Mouse (Mus musculus): Measurements from ENCODE around the gene Shroom3. TPM values are rescaled to one million over a fixed set of nuclear protein-coding genes. Genes with fewer than 3 reads are reported as not detected.

The Shroom3 gene
- polyA plus RNA-seq (2015; fragmentation: Nextera tagmentation; extraction: Ambion mirVana) = 8.1 and 10.3 TPM in 2 replicates

GRCm38 (mm10) chr5:92683351-92683807 is at the start of gene Shroom3:
Shroom3 (plus strand) TSS chr5:92683435.
- H3K27me3 ChIP-seq (replicated peaks) = 0 out of 2 replicates have a peak, but pooled peaks cover 4% of the 10 kb centered on the region
- peak within 1 kb of the TSS; percentile 91 for H3K4me2 ChIP-seq (replicated peaks)
- H3K9ac ChIP-seq = peak within 1 kb of the TSS; percentile 44
- H3K9me3 ChIP-seq = no peaks in the 10 kb centered on the region
- peaks cover 5% of the 10 kb centered on the region; the same call in 1 of the 2 replicates for H3K4me1 ChIP-seq (replicated peaks)
- ATAC-seq = peak; percentile 48
- no peak within 1 kb of the TSS; the same call in 1 of the 2 replicates for H3K27ac ChIP-seq
- H3K36me3 ChIP-seq = no peaks in the 10 kb centered on the region
- peak within 1 kb of the TSS; percentile 48 for H3K4me3 ChIP-seq (replicated peaks)
- under 1% methylated on average over 26 of the region's 26 CpGs for WGBS

DNA sequence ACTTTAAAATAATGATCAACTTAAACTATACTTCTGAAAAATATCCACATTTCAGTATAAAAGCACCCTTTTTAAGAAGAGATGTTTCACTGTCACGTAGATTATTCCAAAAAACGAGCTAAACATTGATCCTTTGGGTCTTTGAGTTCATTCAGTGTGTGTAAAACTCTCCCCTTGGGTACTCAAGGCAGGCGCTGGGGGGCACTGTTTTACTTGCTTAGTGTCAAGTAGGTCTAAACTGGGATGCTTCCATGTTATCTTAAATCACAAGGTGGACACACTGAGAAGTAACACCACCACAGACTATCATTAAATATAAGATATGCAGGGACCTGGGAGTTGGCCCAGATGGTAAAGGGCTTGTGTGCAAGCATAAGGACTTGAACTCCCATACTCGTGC is 49.7 kb upstream of the Shroom3 start:
- 68% methylated on average over 4 of the region's 4 CpGs for WGBS
- no peaks in the 10 kb centered on the region for H3K27me3 ChIP-seq (replicated peaks)
- H3K36me3 ChIP-seq = no peaks in the 10 kb centered on the region
- H3K9ac ChIP-seq = no peak overlapping the region
- H3K9me3 ChIP-seq = no peaks in the 10 kb centered on the region
- no peak overlapping the region for H3K4me3 ChIP-seq (replicated peaks)
- H3K27ac ChIP-seq = no peak overlapping the region
- no peak overlapping the region for H3K4me2 ChIP-seq (replicated peaks)
- no peaks in the 10 kb centered on the region for H3K4me1 ChIP-seq (replicated peaks)
- ATAC-seq = no peak

- H3K9ac ChIP-seq = no peak overlapping the region
- no peaks in the 10 kb centered on the region for H3K27me3 ChIP-seq (replicated peaks)
- H3K4me2 ChIP-seq (replicated peaks) = no peak overlapping the region
- no peaks in the 10 kb centered on the region for H3K36me3 ChIP-seq
- no peak for ATAC-seq
- no peaks in the 10 kb centered on the region for H3K4me1 ChIP-seq (replicated peaks)
- H3K4me3 ChIP-seq (replicated peaks) = no peak overlapping the region
- 63% methylated on average over 3 of the region's 3 CpGs for WGBS
- no peak overlapping the region for H3K27ac ChIP-seq
- no peaks in the 10 kb centered on the region for H3K9me3 ChIP-seq
Measured at GRCm38 (mm10) chr5:92634916-92635315, 48.3 kb upstream of the Shroom3 start.

- no peak overlapping the region for H3K4me2 ChIP-seq (replicated peaks)
- H3K27ac ChIP-seq = no peak overlapping the region
- no peaks in the 10 kb centered on the region for H3K9me3 ChIP-seq
- 88% methylated on average over 5 of the region's 5 CpGs for WGBS
- no peak for ATAC-seq
- no peaks in the 10 kb centered on the region for H3K36me3 ChIP-seq
- H3K27me3 ChIP-seq (replicated peaks) = no peaks in the 10 kb centered on the region
- H3K9ac ChIP-seq = no peak overlapping the region
- H3K4me1 ChIP-seq (replicated peaks) = no peaks in the 10 kb centered on the region
- H3K4me3 ChIP-seq (replicated peaks) = no peak overlapping the region
Measured at GRCm38 (mm10) chr5:92635891-92636290, 47.3 kb upstream of the Shroom3 start.

DNA sequence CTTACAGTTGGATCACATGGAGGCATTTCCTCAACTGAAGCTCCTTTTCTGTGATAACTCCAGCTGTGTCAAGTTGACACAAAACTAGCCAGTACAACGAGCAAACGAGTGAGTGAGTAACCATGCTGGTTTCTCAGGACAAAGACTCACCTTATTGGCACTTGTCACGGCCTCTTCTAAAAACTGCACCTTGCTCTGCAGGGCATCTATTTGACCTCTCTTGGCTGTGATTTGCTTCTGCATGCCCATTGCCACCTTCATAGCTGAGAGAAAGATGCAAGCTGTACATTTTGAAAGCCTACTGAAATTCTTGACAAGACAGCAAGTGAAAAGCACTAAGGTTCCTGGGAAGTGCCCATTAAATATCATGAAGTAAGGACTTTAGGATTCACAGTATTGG is 42.4 kb upstream of the Shroom3 start:
- Histone ChIP-seq H3K4me3 (replicated peaks) (no peak overlapping the region), H3K4me2 (replicated peaks) (no peak overlapping the region), H3K4me1 (replicated peaks) (no peaks in the 10 kb centered on the region), H3K27me3 (replicated peaks) (no peaks in the 10 kb centered on the region), H3K36me3 (no peaks in the 10 kb centered on the region), H3K9ac (no peak overlapping the region), H3K9me3 (no peaks in the 10 kb centered on the region), H3K27ac (no peak overlapping the region)
- ATAC-seq = no peak
- 79% methylated on average over 3 of the region's 3 CpGs for WGBS

DNA sequence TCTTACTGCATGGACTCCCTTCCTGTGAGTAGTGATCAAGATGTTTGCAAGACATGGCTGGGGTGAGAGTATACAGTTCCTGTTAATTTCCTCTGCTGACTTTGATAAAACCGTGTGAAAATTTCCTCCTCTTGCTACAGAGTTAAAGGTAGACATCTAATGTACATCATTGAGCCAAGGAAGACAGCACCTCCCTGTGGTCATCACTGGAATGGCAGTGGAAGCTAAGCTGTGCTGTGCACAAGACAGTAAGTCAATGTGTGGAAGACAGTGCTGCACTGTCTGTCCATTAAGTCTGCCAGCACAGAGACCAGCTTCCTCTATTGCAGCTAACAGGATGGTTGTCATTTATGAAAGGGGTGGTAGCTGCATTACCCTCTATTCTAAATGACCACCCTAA is 27.0 kb upstream of the Shroom3 start:
- ATAC-seq = no peak
- no peaks in the 10 kb centered on the region for H3K9me3 ChIP-seq
- no peaks in the 10 kb centered on the region for H3K27me3 ChIP-seq (replicated peaks)
- 0% methylated on average over 1 of the region's 1 CpGs for WGBS
- no peak overlapping the region for H3K27ac ChIP-seq
- no peaks in the 10 kb centered on the region for H3K36me3 ChIP-seq
- no peak overlapping the region for H3K4me3 ChIP-seq (replicated peaks)
- no peak overlapping the region for H3K4me2 ChIP-seq (replicated peaks)
- no peaks in the 10 kb centered on the region for H3K4me1 ChIP-seq (replicated peaks)
- no peak overlapping the region for H3K9ac ChIP-seq

DNA sequence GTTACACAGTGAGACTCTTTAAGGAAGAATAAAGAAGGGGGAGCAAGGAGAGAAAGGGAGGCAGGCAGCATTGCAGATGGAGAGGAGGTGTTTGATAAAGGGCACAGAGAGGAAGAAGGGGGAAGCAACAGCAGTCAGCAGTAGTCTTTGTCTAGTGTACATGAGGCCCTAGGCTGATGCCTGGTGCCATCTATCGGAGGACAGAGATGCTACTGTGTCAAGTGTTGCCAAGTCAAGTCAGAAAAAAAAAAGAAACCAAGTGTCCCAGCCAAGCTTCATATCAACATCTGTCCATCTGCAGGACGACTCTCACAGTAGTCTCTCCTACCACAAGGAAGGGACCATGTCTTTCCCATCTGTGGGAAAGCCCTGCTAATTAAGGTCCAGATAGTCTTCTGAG is 18.9 kb upstream of the Shroom3 start:
- Histone ChIP-seq H3K4me1 (replicated peaks) (no peaks in the 10 kb centered on the region), H3K9ac (no peak overlapping the region), H3K36me3 (no peaks in the 10 kb centered on the region), H3K9me3 (no peaks in the 10 kb centered on the region), H3K27me3 (replicated peaks) (no peaks in the 10 kb centered on the region), H3K27ac (no peak overlapping the region), H3K4me2 (replicated peaks) (no peak overlapping the region), H3K4me3 (replicated peaks) (no peak overlapping the region)
- WGBS = 70% methylated on average over 2 of the region's 2 CpGs
- no peak for ATAC-seq

DNA sequence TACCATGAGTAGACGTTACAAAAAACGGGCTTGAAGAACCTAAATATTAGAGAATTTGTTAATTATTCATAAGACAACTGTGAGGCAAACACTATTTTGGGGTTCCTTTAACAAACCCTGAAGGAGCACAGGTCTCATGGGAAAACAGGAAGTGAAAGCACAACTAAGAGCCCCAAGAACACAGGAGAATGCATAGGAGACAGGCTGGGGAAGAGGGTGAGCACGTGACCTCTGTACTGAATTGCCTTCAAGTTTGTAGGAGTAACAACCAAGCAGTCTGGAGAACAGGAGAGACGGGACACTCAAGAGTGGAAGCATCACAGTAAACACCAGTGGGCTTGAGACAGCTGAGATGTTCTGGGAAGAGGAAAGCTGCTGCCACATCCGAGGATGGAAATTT is 16.4 kb upstream of the Shroom3 start:
- Histone ChIP-seq H3K9ac (no peak overlapping the region), H3K36me3 (no peaks in the 10 kb centered on the region), H3K4me1 (replicated peaks) (no peaks in the 10 kb centered on the region), H3K4me2 (replicated peaks) (no peak overlapping the region), H3K27me3 (replicated peaks) (no peaks in the 10 kb centered on the region), H3K27ac (no peak overlapping the region), H3K9me3 (no peaks in the 10 kb centered on the region), H3K4me3 (replicated peaks) (no peak overlapping the region)
- WGBS = 83% methylated on average over 5 of the region's 5 CpGs
- ATAC-seq = no peak

- WGBS = 13% methylated on average over 51 of the region's 55 CpGs
- Histone ChIP-seq H3K4me3 (replicated peaks) (peak within 1 kb of the TSS; percentile 42), H3K9ac (peak within 1 kb of the TSS; percentile 45), H3K36me3 (no peaks in the 10 kb centered on the region), H3K27ac (no peak within 1 kb of the TSS), H3K27me3 (replicated peaks) (no peaks in the 10 kb centered on the region), H3K4me1 (replicated peaks) (peaks cover 11% of the 10 kb centered on the region), H3K9me3 (no peaks in the 10 kb centered on the region), H3K4me2 (replicated peaks) (peak within 1 kb of the TSS; percentile 89)
- peak; percentile 95 for ATAC-seq
Measured at GRCm38 (mm10) chr5:92674859-92675573, 8.2 kb upstream of the Shroom3 start, which contains the start of gene Ccdc158. Ccdc158 (minus strand) TSS chr5:92675271.

- WGBS = 1% methylated on average over 9 of the region's 9 CpGs
- Histone ChIP-seq H3K9ac (no peak overlapping the region), H3K4me1 (replicated peaks) (peaks cover 11% of the 10 kb centered on the region), H3K27me3 (replicated peaks) (no peaks in the 10 kb centered on the region), H3K4me3 (replicated peaks) (peak overlapping the region; percentile 42), H3K36me3 (no peaks in the 10 kb centered on the region), H3K4me2 (replicated peaks) (peak overlapping the region; percentile 89), H3K9me3 (no peaks in the 10 kb centered on the region), H3K27ac (no peak overlapping the region)
- ATAC-seq = no peak
Measured at GRCm38 (mm10) chr5:92675574-92675920, 7.7 kb upstream of the Shroom3 start.

- no peaks in the 10 kb centered on the region for H3K36me3 ChIP-seq
- H3K27me3 ChIP-seq (replicated peaks) = 0 out of 2 replicates have a peak, but pooled peaks cover 4% of the 10 kb centered on the region
- no peak for ATAC-seq
- H3K9ac ChIP-seq = no peak overlapping the region
- no peaks in the 10 kb centered on the region for H3K9me3 ChIP-seq
- H3K4me1 ChIP-seq (replicated peaks) = peaks cover 16% of the 10 kb centered on the region
- no peak overlapping the region for H3K4me2 ChIP-seq (replicated peaks)
- no peak overlapping the region for H3K27ac ChIP-seq
- 30% methylated on average over 4 of the region's 4 CpGs for WGBS
- H3K4me3 ChIP-seq (replicated peaks) = no peak overlapping the region
Measured at GRCm38 (mm10) chr5:92679441-92679840, 3.8 kb upstream of the Shroom3 start.

DNA sequence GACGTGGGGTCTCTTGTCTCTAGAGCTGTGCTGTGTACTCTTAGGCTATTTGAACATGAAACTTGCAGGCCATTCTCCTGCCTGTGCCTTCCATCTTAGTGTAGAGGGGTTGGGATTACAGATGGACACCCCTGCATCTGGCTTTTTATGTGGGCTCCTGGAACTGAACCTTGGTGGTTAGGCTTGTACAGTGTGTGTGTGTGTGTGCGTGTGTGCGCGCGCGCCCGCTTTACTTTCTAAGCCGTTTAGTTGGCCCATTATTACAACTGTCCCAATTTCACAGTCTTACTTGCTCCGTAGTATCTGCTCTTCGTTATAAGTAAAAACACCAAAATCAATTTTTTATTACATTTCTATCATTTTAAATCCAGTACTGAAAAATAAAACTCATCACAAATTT is 1.4 kb upstream of the Shroom3 start:
- no peak overlapping the region for H3K9ac ChIP-seq
- H3K4me2 ChIP-seq (replicated peaks) = no peak overlapping the region
- H3K4me3 ChIP-seq (replicated peaks) = no peak overlapping the region
- ATAC-seq = no peak
- H3K9me3 ChIP-seq = no peaks in the 10 kb centered on the region
- H3K27ac ChIP-seq = no peak overlapping the region
- H3K36me3 ChIP-seq = no peaks in the 10 kb centered on the region
- 0 out of 2 replicates have a peak, but pooled peaks cover 4% of the 10 kb centered on the region for H3K27me3 ChIP-seq (replicated peaks)
- 93% methylated on average over 10 of the region's 10 CpGs for WGBS
- H3K4me1 ChIP-seq (replicated peaks) = peaks cover 5% of the 10 kb centered on the region; the same call in 1 of the 2 replicates
